Mouse (Mus musculus) embryonic stem cell, embryonic (primary cell): ENCODE results near the gene Ppp1r14b.

Source experiments
- CTCF ChIA-PET, 4 experiments: fragments of 300-600 bp in 2 of 4; fragments of 350-600 bp in 2 of 4; sonication (Branson Sonifier 250); formaldehyde crosslinking; loops; one replicate each; lab custom pipeline; 2022; ENCODE audit warnings: inconsistent platforms in 2 of 4; lab: Charles Lee
- POLR2A ChIA-PET, 4 experiments: fragments of 300-600 bp in 2 of 4; fragments of 350-600 bp in 2 of 4; sonication (Branson Sonifier 250); formaldehyde crosslinking; loops; one replicate each; lab custom pipeline; 2022; ENCODE audit warnings: antibody characterized with exemption in 4 of 4, inconsistent platforms in 1 of 4; lab: Charles Lee

Ppp1r14b gene

GRCm38 (mm10) chr19:6951994-6952711 lies 22.6 kb upstream of the Ppp1r14b start:
- ChIA-PET CTCF (interaction anchor here in 3 of 4 experiments (0.6 to 7.6 kb wide), 14 partner anchors 10 to 349 kb away, joined by 3 to 42 read pairs (median 4); partner anchors contain the start of genes Bad (in 1 of the 3), Esrra (in 1 of the 3), Fkbp2 (in 1 of the 3) and Gpr137 (in 1 of the 3)), POLR2A (interaction anchor here (0.5 to 12.2 kb wide), 47 partner anchors 10 to 1771 kb away, joined by 3 to 134 read pairs (median 6); partner anchors contain the start of genes Bad (in 4 of the 4), Gpr137 (in 4 of the 4), Fkbp2 (in 3 of the 4) and Esrra (in 2 of the 4))

- ChIA-PET POLR2A (interaction anchor here (0.5 to 12.2 kb wide), 31 partner anchors 8 to 319 kb away, joined by 3 to 134 read pairs (median 8); partner anchors contain the start of genes Bad (in 4 of the 4), Gpr137 (in 4 of the 4), Fkbp2 (in 2 of the 4) and Nudt22 (in 2 of the 4)), CTCF (interaction anchor here in 1 of 4 experiments (0.8 to 7.6 kb wide), 5 partner anchors 10 to 350 kb away, joined by 3 to 42 read pairs (median 19); partner anchors contain the start of genes Bad, Fkbp2 and Gpr137)
Measured at GRCm38 (mm10) chr19:6952712-6953037, 22.1 kb upstream of the Ppp1r14b start.

- ChIA-PET CTCF (interaction anchor here in 2 of 4 experiments (1.2 to 7.6 kb wide), 4 partner anchors 11 to 25 kb away, joined by 3 to 42 read pairs (median 28); partner anchors contain the start of gene Fkbp2 (in 1 of the 2)), POLR2A (interaction anchor here in 3 of 4 experiments (0.9 to 12.2 kb wide), 11 partner anchors 10 to 384 kb away, joined by 3 to 134 read pairs (median 13); partner anchors contain the start of genes Bad (in 2 of the 3), Gpr137 (in 2 of the 3), Esrra (in 1 of the 3) and Fkbp2 (in 1 of the 3))
Measured at GRCm38 (mm10) chr19:6954046-6954445, 20.7 kb upstream of the Ppp1r14b start.

GRCm38 (mm10) chr19:6955424-6955823 lies 19.3 kb upstream of the Ppp1r14b start:
- CTCF ChIA-PET, result interaction anchor here in 3 of 4 experiments (1.2 to 7.6 kb wide), 6 partner anchors 14 to 65 kb away, joined by 3 to 41 read pairs (median 5); no protein-coding TSS in a partner anchor
- POLR2A ChIA-PET, result interaction anchor here in 3 of 4 experiments (0.9 to 12.2 kb wide), 12 partner anchors 8 to 41 kb away, joined by 3 to 134 read pairs (median 4); partner anchors contain the start of genes Dnajc4 (in 2 of the 3), Nudt22 (in 2 of the 3), Trpt1 (in 2 of the 3) and Bad (in 1 of the 3)

- ChIA-PET CTCF (interaction anchor here (0.5 to 7.6 kb wide), 9 partner anchors 13 to 122 kb away, joined by 3 to 41 read pairs (median 4); partner anchors contain the start of genes Catsperz (in 1 of the 4) and Plcb3 (in 1 of the 4)), POLR2A (interaction anchor here in 3 of 4 experiments (0.6 to 12.2 kb wide), 19 partner anchors 9 to 567 kb away, joined by 3 to 134 read pairs (median 4); partner anchors contain the start of genes Bad (in 2 of the 3), Dnajc4 (in 2 of the 3), Gpr137 (in 2 of the 3) and Nudt22 (in 2 of the 3))
Measured at GRCm38 (mm10) chr19:6956461-6956860, 18.3 kb upstream of the Ppp1r14b start.

GRCm38 (mm10) chr19:6968491-6969271 lies 6.1 kb upstream of the Ppp1r14b start:
- ChIA-PET CTCF (interaction anchor here in 3 of 4 experiments (2.2 to 6.1 kb wide), 4 partner anchors 10 to 16 kb away, joined by 14 to 89 read pairs (median 34); partner anchors contain the start of gene Fkbp2 (in 2 of the 3)), POLR2A (interaction anchor here in 3 of 4 experiments (0.6 to 6.9 kb wide), 10 partner anchors 8 to 1745 kb away, joined by 3 to 134 read pairs (median 4); partner anchors contain the start of genes Fkbp2 (in 2 of the 3), Nudt22 (in 1 of the 3) and Trpt1 (in 1 of the 3))

GRCm38 (mm10) chr19:6969291-6969664 lies 5.5 kb upstream of the Ppp1r14b start:
- CTCF ChIA-PET, result interaction anchor here (1.0 to 6.1 kb wide), 13 partner anchors 10 to 131 kb away, joined by 3 to 89 read pairs (median 10); partner anchors contain the start of genes Fkbp2 (in 3 of the 4), Catsperz (in 1 of the 4), Dnajc4 (in 1 of the 4) and Esrra (in 1 of the 4)
- POLR2A ChIA-PET, result interaction anchor here in 3 of 4 experiments (0.6 to 6.9 kb wide), 16 partner anchors 8 to 1060 kb away, joined by 3 to 134 read pairs (median 7); partner anchors contain the start of genes Fkbp2 (in 3 of the 3), Nudt22 (in 2 of the 3), Trpt1 (in 2 of the 3) and Stip1 (in 1 of the 3)

GRCm38 (mm10) chr19:6969665-6970381 lies 4.9 kb upstream of the Ppp1r14b start:
- CTCF ChIA-PET, result interaction anchor here (0.5 to 6.1 kb wide), 44 partner anchors 8 to 593 kb away, joined by 3 to 89 read pairs (median 4); partner anchors contain the start of genes Fkbp2 (in 3 of the 4), Dnajc4 (in 2 of the 4), Bad (in 1 of the 4) and Catsperz (in 1 of the 4)

GRCm38 (mm10) chr19:6970460-6971085 lies 4.2 kb upstream of the Ppp1r14b start:
- POLR2A ChIA-PET, result interaction anchor here (0.5 to 6.9 kb wide), 43 partner anchors 8 to 1753 kb away, joined by 3 to 134 read pairs (median 4); partner anchors contain the start of genes Fkbp2 (in 3 of the 4), Dnajc4 (in 2 of the 4), Gpr137 (in 2 of the 4) and Nudt22 (in 2 of the 4)
- CTCF ChIA-PET, result interaction anchor here (0.5 to 6.1 kb wide), 45 partner anchors 8 to 593 kb away, joined by 3 to 89 read pairs (median 5); partner anchors contain the start of genes Fkbp2 (in 3 of the 4), Dnajc4 (in 2 of the 4), Bad (in 1 of the 4) and Catsperz (in 1 of the 4)

More at GRCm38 (mm10) chr19:6969665-6970381, 4.9 kb upstream of the Ppp1r14b start:
- POLR2A ChIA-PET, result interaction anchor here (0.6 to 6.9 kb wide), 34 partner anchors 8 to 1512 kb away, joined by 3 to 134 read pairs (median 4); partner anchors contain the start of genes Fkbp2 (in 3 of the 4), Gpr137 (in 2 of the 4), Nudt22 (in 2 of the 4) and Trpt1 (in 2 of the 4)

- CTCF ChIA-PET, result interaction anchor here (0.6 to 6.1 kb wide), 12 partner anchors 7 to 49 kb away, joined by 3 to 89 read pairs (median 11); partner anchors contain the start of genes Fkbp2 (in 3 of the 4), Bad (in 1 of the 4), Nudt22 (in 1 of the 4) and Trpt1 (in 1 of the 4)
- POLR2A ChIA-PET, result interaction anchor here (0.5 to 6.9 kb wide), 29 partner anchors 8 to 1770 kb away, joined by 3 to 134 read pairs (median 5); partner anchors contain the start of genes Fkbp2 (in 3 of the 4), Vegfb (in 2 of the 4), Bad (in 1 of the 4) and Esrra (in 1 of the 4)
Measured at GRCm38 (mm10) chr19:6971644-6972043, 3.1 kb upstream of the Ppp1r14b start.

- POLR2A ChIA-PET, result interaction anchor here in 3 of 4 experiments (0.6 to 6.9 kb wide), 15 partner anchors 7 to 293 kb away, joined by 3 to 134 read pairs (median 5); partner anchors contain the start of genes Fkbp2 (in 3 of the 3), Vegfb (in 2 of the 3), Bad (in 1 of the 3) and Gpr137 (in 1 of the 3)
- CTCF ChIA-PET, result interaction anchor here (0.6 to 6.1 kb wide), 7 partner anchors 7 to 36 kb away, joined by 3 to 89 read pairs (median 13); partner anchors contain the start of genes Fkbp2 (in 2 of the 4) and Bad (in 1 of the 4)
Measured at GRCm38 (mm10) chr19:6972247-6972917, 2.4 kb upstream of the Ppp1r14b start.

GRCm38 (mm10) chr19:6973581-6974190 lies 1.1 kb upstream of the Ppp1r14b start:
- POLR2A ChIA-PET, result interaction anchor here (0.5 to 3.3 kb wide), 29 partner anchors 9 to 1970 kb away, joined by 3 to 19 read pairs (median 4); partner anchors contain the start of genes Bad (in 2 of the 4), Nudt22 (in 2 of the 4), Trpt1 (in 2 of the 4) and Catsperz (in 1 of the 4)
- CTCF ChIA-PET, result interaction anchor here in 3 of 4 experiments (0.6 to 1.3 kb wide), 11 partner anchors 11 to 1050 kb away, joined by 3 to 5 read pairs (median 3); no protein-coding TSS in a partner anchor
